Mouse (Mus musculus) lung, embryonic 14.5 days (tissue): ENCODE measurements around the gene Ptprg. TPM values are rescaled to one million over a fixed set of nuclear protein-coding genes. Genes with fewer than 3 reads are reported as not detected.

ENCODE experiments used
- ATAC-seq: fragments of 200-750 bp; cut with Nextera tagmentation; 2 replicates; pipeline ENCODE4 v1.8.0; 2017; ENCODE audit warnings: mild to moderate bottlenecking, moderate TSS enrichment, moderate library complexity; ENCODE audit not compliant: insufficient read depth
- DNase-seq: peaks from one replicate; pipeline ENCODE4 v3.0.0-alpha.2; 2015
- H3K27ac ChIP-seq: fragments of 300-500 bp; sonication (generic); 2 replicates; pipeline ENCODE4 v1.5.1; 2014; ENCODE audit warnings: low read depth, mild to moderate bottlenecking, moderate library complexity
- H3K27me3 ChIP-seq: fragments of 300-500 bp; sonication (generic); 2 replicates; pipeline ENCODE4 v1.6.1; 2014; ENCODE audit warnings: low read length, control low read depth; ENCODE audit not compliant: insufficient read depth
- H3K36me3 ChIP-seq: fragments of 300-500 bp; sonication (generic); 2 replicates; pipeline ENCODE4 v1.6.1; 2014; ENCODE audit warnings: control low read depth; ENCODE audit not compliant: insufficient read depth
- H3K4me1 ChIP-seq: fragments of 300-500 bp; sonication (generic); 2 replicates; pipeline ENCODE4 v1.6.1; 2014; ENCODE audit warnings: antibody characterized with exemption, control low read depth; ENCODE audit not compliant: insufficient read depth
- H3K4me2 ChIP-seq: fragments of 300-500 bp; sonication (generic); 2 replicates; pipeline ENCODE4 v1.6.1; 2014; ENCODE audit warnings: mild to moderate bottlenecking
- H3K4me3 ChIP-seq: fragments of 300-500 bp; sonication (generic); 2 replicates; pipeline ENCODE4 v1.5.1; 2014; ENCODE audit warnings: low read depth, low read length
- H3K9ac ChIP-seq: fragments of 300-500 bp; sonication (generic); 2 replicates; pipeline ENCODE4 v1.6.1; 2014
- H3K9me3 ChIP-seq: fragments of 300-500 bp; sonication (generic); 2 replicates; pipeline ENCODE4 v1.6.1; 2016; ENCODE audit warnings: low read depth, low read length, control low read depth
- CTCF ChIP-seq: IDR thresholded peaks from 2 replicates; pipeline ENCODE4 v1.5.1; 2016; ENCODE audit warnings: antibody characterized with exemption, low read depth
- WGBS: fragments of 180-500 bp; shearing (Covaris S2); extraction: QIAGEN DNeasy Blood & Tissue Kit; methylation state at CpG from one replicate; pipeline ENCODE4 v1.1.7; 2014; 5-methylcytosine and 5-hydroxymethylcytosine counted together
- polyA plus RNA-seq: library from polyadenylated mRNA; unstranded; fragments of >200 nt; fragmentation: Nextera tagmentation; extraction: Ambion mirVana; gene quantifications from 2 replicates; pipeline ENCODE4 v1.2.1, GENCODE M21; 2014

Gene Ptprg
- polyA plus RNA-seq, 1 experiment from 2014 or later: 43.2 TPM

- ATAC-seq: no peak
Measured at GRCm38 (mm10) chr14:12121906-12122305, 568.6 kb downstream of the Ptprg start.

GRCm38 (mm10) chr14:12124682-12125081 is 571.4 kb downstream of the Ptprg start:
- H3K4me2 ChIP-seq: no peak overlapping the region
- DNase-seq (no peak), ATAC-seq (no peak)
- TF ChIP-seq CTCF: no peak
- no peak overlapping the region for H3K27ac ChIP-seq
- no peaks in the 10 kb centered on the region for H3K36me3 ChIP-seq
- WGBS: 78% methylated on average over 3 of the region's 3 CpGs
- H3K27me3 ChIP-seq: no peaks in the 10 kb centered on the region
- H3K9me3 ChIP-seq: no peaks in the 10 kb centered on the region
- H3K4me3 ChIP-seq: no peak overlapping the region
- H3K9ac ChIP-seq: no peak overlapping the region
- H3K4me1 ChIP-seq: no peaks in the 10 kb centered on the region

More at GRCm38 (mm10) chr14:12121906-12122305, 568.6 kb downstream of the Ptprg start:
- Histone ChIP-seq H3K9me3 (no peaks in the 10 kb centered on the region), H3K36me3 (no peaks in the 10 kb centered on the region), H3K4me2 (no peak overlapping the region), H3K27me3 (no peaks in the 10 kb centered on the region), H3K27ac (no peak overlapping the region), H3K4me3 (no peak overlapping the region), H3K9ac (no peak overlapping the region), H3K4me1 (no peaks in the 10 kb centered on the region)
- no peak for DNase-seq
- no peak for TF ChIP-seq CTCF
- 89% methylated on average over 7 of the region's 7 CpGs for WGBS

GRCm38 (mm10) chr14:12127951-12128350 is 574.6 kb downstream of the Ptprg start:
- Histone ChIP-seq H3K27me3 (no peaks in the 10 kb centered on the region), H3K4me3 (no peak overlapping the region), H3K4me2 (no peak overlapping the region), H3K4me1 (no peaks in the 10 kb centered on the region), H3K27ac (no peak overlapping the region), H3K9me3 (no peaks in the 10 kb centered on the region), H3K36me3 (no peaks in the 10 kb centered on the region), H3K9ac (no peak overlapping the region)
- TF ChIP-seq CTCF: no peak
- ATAC-seq: no peak
- no peak for DNase-seq
- 76% methylated on average over 3 of the region's 3 CpGs for WGBS

GRCm38 (mm10) chr14:12132046-12132615 is 578.8 kb downstream of the Ptprg start:
- 52% methylated on average over 7 of the region's 7 CpGs for WGBS
- no peak for ATAC-seq
- no peak overlapping the region for H3K9ac ChIP-seq
- H3K4me2 ChIP-seq: no peak overlapping the region
- no peak overlapping the region for H3K4me3 ChIP-seq
- no peaks in the 10 kb centered on the region for H3K27me3 ChIP-seq
- H3K9me3 ChIP-seq: no peaks in the 10 kb centered on the region
- DNase-seq: no peak
- H3K27ac ChIP-seq: no peak overlapping the region; the same call in 1 of the 2 replicates
- H3K36me3 ChIP-seq: no peaks in the 10 kb centered on the region
- no peaks in the 10 kb centered on the region for H3K4me1 ChIP-seq
- TF ChIP-seq CTCF: no peak

GRCm38 (mm10) chr14:12133163-12133562 is 579.8 kb downstream of the Ptprg start:
- H3K4me1 ChIP-seq: no peaks in the 10 kb centered on the region
- no peak overlapping the region for H3K27ac ChIP-seq
- no peak for TF ChIP-seq CTCF
- no peaks in the 10 kb centered on the region for H3K27me3 ChIP-seq
- WGBS: 81% methylated on average over 3 of the region's 3 CpGs
- ATAC-seq (no peak), DNase-seq (no peak)
- no peak overlapping the region for H3K9ac ChIP-seq
- no peak overlapping the region for H3K4me2 ChIP-seq
- H3K36me3 ChIP-seq: 0 out of 2 replicates have a peak, but pooled peaks cover 3% of the 10 kb centered on the region
- no peaks in the 10 kb centered on the region for H3K9me3 ChIP-seq
- no peak overlapping the region for H3K4me3 ChIP-seq

- Histone ChIP-seq H3K4me1 (no peaks in the 10 kb centered on the region), H3K27ac (no peak overlapping the region), H3K9me3 (no peaks in the 10 kb centered on the region), H3K27me3 (no peaks in the 10 kb centered on the region), H3K4me2 (no peak overlapping the region), H3K4me3 (no peak overlapping the region), H3K9ac (no peak overlapping the region), H3K36me3 (0 out of 2 replicates have a peak, but pooled peaks cover 3% of the 10 kb centered on the region)
- DNase-seq (no peak), ATAC-seq (no peak)
- TF ChIP-seq CTCF: no peak
- WGBS: 49% methylated on average over 4 of the region's 4 CpGs
Measured at GRCm38 (mm10) chr14:12134504-12134903, 581.2 kb downstream of the Ptprg start.

- Histone ChIP-seq H3K4me1 (no peaks in the 10 kb centered on the region), H3K36me3 (0 out of 2 replicates have a peak, but pooled peaks cover 3% of the 10 kb centered on the region), H3K4me2 (no peak overlapping the region), H3K27me3 (no peaks in the 10 kb centered on the region), H3K27ac (no peak overlapping the region), H3K9ac (no peak overlapping the region), H3K4me3 (no peak overlapping the region), H3K9me3 (no peaks in the 10 kb centered on the region)
- WGBS: 25% methylated on average over 4 of the region's 4 CpGs
- no peak for TF ChIP-seq CTCF
- no peak for DNase-seq
- no peak for ATAC-seq
Measured at GRCm38 (mm10) chr14:12136536-12136935, 583.2 kb downstream of the Ptprg start.
